Mouse (Mus musculus): ENCODE measurements around the gene Ubxn11. TPM values are rescaled to one million over a fixed set of nuclear protein-coding genes. Genes with fewer than 3 reads are reported as not detected.
A peak's percentile ranks its signal among the peaks of the same experiment; 100 is the strongest.

Ubxn11 gene
- polyA plus RNA-seq, 1 experiment from 2014 or later: 2.1 TPM

GRCm38 (mm10) chr4:134110653-134111052 is 8.3 kb downstream of the Ubxn11 start:
- no peaks in the 10 kb centered on the region for H3K36me3 ChIP-seq
- H3K27ac ChIP-seq (replicated peaks): no peak overlapping the region
- H3K4me2 ChIP-seq: no peak overlapping the region
- ATAC-seq (ENCODE audit: extremely low read depth, insufficient number of reproducible peaks, low FRiP score, low TSS enrichment): no peak
- H3K27me3 ChIP-seq (replicated peaks): no peaks in the 10 kb centered on the region; the same call in 1 of the 2 replicates
- H3K9ac ChIP-seq: no peak overlapping the region
- 37% methylated on average over 3 of the region's 3 CpGs for WGBS
- no peaks in the 10 kb centered on the region for H3K9me3 ChIP-seq
- H3K4me3 ChIP-seq: no peak overlapping the region
- H3K4me1 ChIP-seq: peaks cover 26% of the 10 kb centered on the region

- no peaks in the 10 kb centered on the region for H3K9me3 ChIP-seq
- H3K4me2 ChIP-seq: no peak overlapping the region
- no peak for ATAC-seq (ENCODE audit: extremely low read depth, insufficient number of reproducible peaks, low FRiP score, low TSS enrichment)
- H3K27me3 ChIP-seq (replicated peaks): no peaks in the 10 kb centered on the region; the same call in 1 of the 2 replicates
- WGBS: 47% methylated on average over 6 of the region's 6 CpGs
- H3K4me3 ChIP-seq: no peak overlapping the region
- H3K9ac ChIP-seq: peak overlapping the region; percentile 44
- no peak overlapping the region for H3K27ac ChIP-seq (replicated peaks)
- peaks cover 26% of the 10 kb centered on the region for H3K4me1 ChIP-seq
- H3K36me3 ChIP-seq: no peaks in the 10 kb centered on the region
Measured at GRCm38 (mm10) chr4:134112403-134112802, 10.0 kb downstream of the Ubxn11 start.

GRCm38 (mm10) chr4:134113356-134113994 is 11.1 kb downstream of the Ubxn11 start:
- WGBS: 55% methylated on average over 10 of the region's 10 CpGs
- no peak for ATAC-seq (ENCODE audit: extremely low read depth, insufficient number of reproducible peaks, low FRiP score, low TSS enrichment)

GRCm38 (mm10) chr4:134114038-134114437 is 11.7 kb downstream of the Ubxn11 start:
- 91% methylated on average over 4 of the region's 4 CpGs for WGBS
- Histone ChIP-seq H3K4me1 (peaks cover 34% of the 10 kb centered on the region), H3K4me2 (no peak overlapping the region), H3K9ac (no peak overlapping the region), H3K36me3 (no peaks in the 10 kb centered on the region), H3K9me3 (no peaks in the 10 kb centered on the region), H3K27me3 (replicated peaks) (no peaks in the 10 kb centered on the region), H3K4me3 (no peak overlapping the region), H3K27ac (replicated peaks) (no peak overlapping the region)
- no peak for ATAC-seq (ENCODE audit: extremely low read depth, insufficient number of reproducible peaks, low FRiP score, low TSS enrichment)

More at GRCm38 (mm10) chr4:134113356-134113994, 11.1 kb downstream of the Ubxn11 start:
- Histone ChIP-seq H3K4me1 (peaks cover 32% of the 10 kb centered on the region), H3K27me3 (replicated peaks) (no peaks in the 10 kb centered on the region), H3K9me3 (no peaks in the 10 kb centered on the region), H3K9ac (no peak overlapping the region), H3K36me3 (no peaks in the 10 kb centered on the region), H3K4me3 (no peak overlapping the region), H3K4me2 (no peak overlapping the region), H3K27ac (replicated peaks) (no peak overlapping the region)

- no peak overlapping the region for H3K9ac ChIP-seq
- H3K36me3 ChIP-seq: no peaks in the 10 kb centered on the region
- H3K4me2 ChIP-seq: no peak overlapping the region
- WGBS: 83% methylated on average over 16 of the region's 16 CpGs
- H3K27me3 ChIP-seq (replicated peaks): no peaks in the 10 kb centered on the region
- no peak overlapping the region for H3K4me3 ChIP-seq
- ATAC-seq (ENCODE audit: extremely low read depth, insufficient number of reproducible peaks, low FRiP score, low TSS enrichment): no peak
- H3K4me1 ChIP-seq: peaks cover 23% of the 10 kb centered on the region
- H3K9me3 ChIP-seq: no peaks in the 10 kb centered on the region
- no peak overlapping the region for H3K27ac ChIP-seq (replicated peaks)
Measured at GRCm38 (mm10) chr4:134115215-134116144, 13.1 kb downstream of the Ubxn11 start.

GRCm38 (mm10) chr4:134116501-134116900 is 14.1 kb downstream of the Ubxn11 start:
- H3K9ac ChIP-seq: no peak overlapping the region

GRCm38 (mm10) chr4:134117012-134117411 is 14.6 kb downstream of the Ubxn11 start:
- Histone ChIP-seq H3K36me3 (no peaks in the 10 kb centered on the region), H3K9me3 (no peaks in the 10 kb centered on the region), H3K4me1 (peaks cover 24% of the 10 kb centered on the region), H3K9ac (no peak overlapping the region), H3K4me2 (no peak overlapping the region), H3K27ac (replicated peaks) (no peak overlapping the region), H3K27me3 (replicated peaks) (no peaks in the 10 kb centered on the region), H3K4me3 (no peak overlapping the region)
- 59% methylated on average over 8 of the region's 8 CpGs for WGBS
- no peak for ATAC-seq (ENCODE audit: extremely low read depth, insufficient number of reproducible peaks, low FRiP score, low TSS enrichment)

More at GRCm38 (mm10) chr4:134116501-134116900, 14.1 kb downstream of the Ubxn11 start:
- Histone ChIP-seq H3K4me2 (no peak overlapping the region), H3K4me1 (peaks cover 22% of the 10 kb centered on the region), H3K27me3 (replicated peaks) (no peaks in the 10 kb centered on the region), H3K9me3 (no peaks in the 10 kb centered on the region), H3K36me3 (no peaks in the 10 kb centered on the region), H3K4me3 (no peak overlapping the region), H3K27ac (replicated peaks) (no peak overlapping the region)
- 86% methylated on average over 2 of the region's 2 CpGs for WGBS
- no peak for ATAC-seq (ENCODE audit: extremely low read depth, insufficient number of reproducible peaks, low FRiP score, low TSS enrichment)

GRCm38 (mm10) chr4:134118126-134118800 is 15.9 kb downstream of the Ubxn11 start:
- no peak for ATAC-seq (ENCODE audit: extremely low read depth, insufficient number of reproducible peaks, low FRiP score, low TSS enrichment)
- Histone ChIP-seq H3K27me3 (replicated peaks) (no peaks in the 10 kb centered on the region), H3K36me3 (no peaks in the 10 kb centered on the region), H3K9me3 (no peaks in the 10 kb centered on the region), H3K27ac (replicated peaks) (no peak overlapping the region), H3K4me1 (peaks cover 16% of the 10 kb centered on the region), H3K9ac (0 out of 2 replicates have a peak overlapping the region, but pooled peaks have one; percentile 1), H3K4me2 (no peak overlapping the region), H3K4me3 (no peak overlapping the region)
- WGBS: 53% methylated on average over 14 of the region's 14 CpGs

- H3K4me2 ChIP-seq: no peak overlapping the region
- ATAC-seq (ENCODE audit: extremely low read depth, insufficient number of reproducible peaks, low FRiP score, low TSS enrichment): no peak
- no peaks in the 10 kb centered on the region for H3K9me3 ChIP-seq
- WGBS: 64% methylated on average over 5 of the region's 5 CpGs
- H3K4me3 ChIP-seq: no peak overlapping the region
- H3K36me3 ChIP-seq: no peaks in the 10 kb centered on the region
- no peak overlapping the region for H3K9ac ChIP-seq
- H3K27me3 ChIP-seq (replicated peaks): no peaks in the 10 kb centered on the region
- H3K27ac ChIP-seq (replicated peaks): no peak overlapping the region
- peaks cover 14% of the 10 kb centered on the region for H3K4me1 ChIP-seq
Measured at GRCm38 (mm10) chr4:134119042-134119441, 16.7 kb downstream of the Ubxn11 start.

- Histone ChIP-seq H3K4me1 (peaks cover 19% of the 10 kb centered on the region), H3K9ac (no peak overlapping the region), H3K27me3 (replicated peaks) (no peaks in the 10 kb centered on the region), H3K4me2 (no peak overlapping the region), H3K9me3 (no peaks in the 10 kb centered on the region), H3K36me3 (no peaks in the 10 kb centered on the region), H3K4me3 (no peak overlapping the region), H3K27ac (replicated peaks) (no peak overlapping the region)
- WGBS: 64% methylated on average over 9 of the region's 9 CpGs
- ATAC-seq (ENCODE audit: extremely low read depth, insufficient number of reproducible peaks, low FRiP score, low TSS enrichment): no peak
Measured at GRCm38 (mm10) chr4:134119644-134120043, 17.3 kb downstream of the Ubxn11 start.

GRCm38 (mm10) chr4:134120192-134120805 is 17.9 kb downstream of the Ubxn11 start:
- no peak overlapping the region for H3K4me3 ChIP-seq
- WGBS: 70% methylated on average over 6 of the region's 6 CpGs
- H3K27ac ChIP-seq (replicated peaks): no peak overlapping the region

More at GRCm38 (mm10) chr4:134120192-134120805, 17.9 kb downstream of the Ubxn11 start:
- Histone ChIP-seq H3K9ac (no peak overlapping the region), H3K36me3 (no peaks in the 10 kb centered on the region), H3K4me2 (no peak overlapping the region), H3K9me3 (no peaks in the 10 kb centered on the region), H3K27me3 (replicated peaks) (no peaks in the 10 kb centered on the region), H3K4me1 (peaks cover 19% of the 10 kb centered on the region)
- ATAC-seq (ENCODE audit: extremely low read depth, insufficient number of reproducible peaks, low FRiP score, low TSS enrichment): no peak

All from heart, embryonic 13.5 days (tissue).